Mouse (Mus musculus): ENCODE results near the gene Cntfr. TPM values are rescaled to one million over a fixed set of nuclear protein-coding genes. Genes with fewer than 3 reads are reported as not detected.

Gene Cntfr
- total RNA-seq, 2 experiments from 2014 or later, result 40.8 to 41.9 TPM

- no peak for DNase-seq (ENCODE audit: low spot score in 2 of 2)
Observed at GRCm38 (mm10) chr4:41653730-41654129, 43.2 kb downstream of the Cntfr start.

- DNase-seq (ENCODE audit: low spot score in 2 of 2), result peak; percentile 62 to 79
Observed at GRCm38 (mm10) chr4:41653296-41653695, 43.6 kb downstream of the Cntfr start.

- no peak for DNase-seq (ENCODE audit: low spot score in 2 of 2)
Observed at GRCm38 (mm10) chr4:41648627-41649026, 48.3 kb downstream of the Cntfr start.

GRCm38 (mm10) chr4:41648157-41648556, 48.7 kb downstream of the Cntfr start:
- no peak for DNase-seq (ENCODE audit: low spot score in 2 of 2)

GRCm38 (mm10) chr4:41645488-41645887, 51.4 kb downstream of the Cntfr start:
- DNase-seq (ENCODE audit: low spot score in 2 of 2), result no peak

GRCm38 (mm10) chr4:41641199-41641822, 55.6 kb downstream of the Cntfr start:
- DNase-seq (ENCODE audit: low spot score in 2 of 2), result no peak

GRCm38 (mm10) chr4:41639913-41640507, 56.9 kb downstream of the Cntfr start, which contains the start of gene Enho:
TSS of gene Enho (minus strand) at chr4:41640324.
- DNase-seq (ENCODE audit: low spot score in 2 of 2), result peak; percentile 93 to 96

- DNase-seq (ENCODE audit: low spot score in 2 of 2), result no peak
Observed at GRCm38 (mm10) chr4:41639214-41639841, 57.6 kb downstream of the Cntfr start.

GRCm38 (mm10) chr4:41638828-41639213, 58.1 kb downstream of the Cntfr start:
- DNase-seq (ENCODE audit: low spot score in 2 of 2), result no peak

- no peak for DNase-seq (ENCODE audit: low spot score in 2 of 2)
Observed at GRCm38 (mm10) chr4:41638186-41638731, 58.6 kb downstream of the Cntfr start.

GRCm38 (mm10) chr4:41636882-41637635, 59.8 kb downstream of the Cntfr start:
- no peak for DNase-seq (ENCODE audit: low spot score in 2 of 2)

GRCm38 (mm10) chr4:41636366-41636765, 60.5 kb downstream of the Cntfr start:
- no peak for DNase-seq (ENCODE audit: low spot score in 2 of 2)

GRCm38 (mm10) chr4:41635906-41636305, 61.0 kb downstream of the Cntfr start:
- no peak for DNase-seq (ENCODE audit: low spot score in 2 of 2)

GRCm38 (mm10) chr4:41635224-41635623, 61.7 kb downstream of the Cntfr start:
- no peak for DNase-seq (ENCODE audit: low spot score in 2 of 2)

GRCm38 (mm10) chr4:41634631-41635030, 62.3 kb downstream of the Cntfr start:
- DNase-seq (ENCODE audit: low spot score in 2 of 2), result no peak

GRCm38 (mm10) chr4:41633001-41633400, 63.9 kb downstream of the Cntfr start:
- DNase-seq (ENCODE audit: low spot score in 2 of 2), result no peak

- no peak for DNase-seq (ENCODE audit: low spot score in 2 of 2)
Observed at GRCm38 (mm10) chr4:41631390-41631789, 65.5 kb downstream of the Cntfr start.

GRCm38 (mm10) chr4:41630196-41630595, 66.7 kb downstream of the Cntfr start:
- DNase-seq (ENCODE audit: low spot score in 2 of 2), result no peak

- DNase-seq (ENCODE audit: low spot score in 2 of 2), result peak; percentile 49 to 75
Observed at GRCm38 (mm10) chr4:41628202-41628927, 68.5 kb downstream of the Cntfr start.

- DNase-seq (ENCODE audit: low spot score in 2 of 2), result no peak
Observed at GRCm38 (mm10) chr4:41622071-41622470, 74.8 kb downstream of the Cntfr start.
